1 mouse cellular context compared by ENCODE assay signal in genomic region chr8:105807766-105808165, GRCm38 (mm10).
TF ChIP-seq lines count a peak whose summit lies in the region.

No protein-coding gene starts in this region.

TF ChIP-seq in MEL, 35 proteins besides CTCF, POLR2A, EP300 and RAD21:
- no peak for TF ChIP-seq KAT2A (conservative IDR thresholded peaks at IDR 0.05; ENCODE audit: low read depth, low read length)
- TF ChIP-seq MYB (IDR thresholded peaks at IDR 0.05; ENCODE audit: low read depth, low read length), result no peak
- no peak for TF ChIP-seq NELFE (IDR thresholded peaks at IDR 0.05; ENCODE audit: low read depth, low read length)
- TF ChIP-seq ZNF384 (IDR thresholded peaks at IDR 0.05; ENCODE audit: low read depth, low read length), result no peak
- no peak for TF ChIP-seq MYC (IDR thresholded peaks at IDR 0.05; ENCODE audit: low read depth, low read length)
- TF ChIP-seq MAX (IDR thresholded peaks at IDR 0.05; ENCODE audit: low read length), result no peak
- TF ChIP-seq CHD2 (IDR thresholded peaks at IDR 0.05; ENCODE audit: low read length), result no peak
- no peak for TF ChIP-seq USF2 (IDR thresholded peaks at IDR 0.05; ENCODE audit: borderline replicate concordance in 1 of 2, insufficient read depth in 1 of 2, low read depth in 1 of 2, low read length in 2 of 2)
- no peak for TF ChIP-seq USF1 (IDR thresholded peaks at IDR 0.05; ENCODE audit: low read depth, low read length)
- no peak for TF ChIP-seq MEF2A (IDR thresholded peaks at IDR 0.05; ENCODE audit: extremely low read depth, insufficient replicate concordance, low read depth, low read length, poor library complexity, severe bottlenecking)
- no peak for TF ChIP-seq GABPA (IDR thresholded peaks at IDR 0.05; ENCODE audit: low read depth, low read length)
- TF ChIP-seq MAZ (IDR thresholded peaks at IDR 0.05; ENCODE audit: low read depth, low read length), result no peak
